Mouse (Mus musculus): ENCODE measurements at regions not wholly inside any gene's neighbourhood (a gene's known extent, or its start where the extent isn't known, plus 50 kb on each side); places are given as distances from the start of the nearest gene placed in this dataset.

GRCm38 (mm10) chr10:19127581-19128291 lies 112.3 kb upstream of the Tnfaip3 start:
- DNase-seq, result no peak

- DNase-seq, result no peak
These were observed 111.5 kb upstream of the Tnfaip3 start for GRCm38 (mm10) chr10:19126922-19127321.

- DNase-seq, result no peak
These were observed 111.0 kb upstream of the Tnfaip3 start for GRCm38 (mm10) chr10:19126438-19126837.

- no peak for DNase-seq
These were observed 108.2 kb upstream of the Tnfaip3 start for GRCm38 (mm10) chr10:19123691-19124090.

GRCm38 (mm10) chr10:19122221-19122620 lies 106.8 kb upstream of the Tnfaip3 start:
- no peak for DNase-seq

GRCm38 (mm10) chr10:19119281-19120049 lies 104.0 kb upstream of the Tnfaip3 start:
- DNase-seq, result no peak

GRCm38 (mm10) chr10:19118569-19119280 lies 103.3 kb upstream of the Tnfaip3 start:
- DNase-seq, result no peak

GRCm38 (mm10) chr10:19117071-19117605 lies 101.7 kb upstream of the Tnfaip3 start:
- DNase-seq, result no peak

- DNase-seq, result no peak
These were observed 97.0 kb upstream of the Tnfaip3 start for GRCm38 (mm10) chr10:19112459-19112858.

- no peak for DNase-seq
These were observed 89.8 kb upstream of the Tnfaip3 start for GRCm38 (mm10) chr10:19105231-19105681.

GRCm38 (mm10) chr10:19104671-19105203 lies 89.3 kb upstream of the Tnfaip3 start:
- DNase-seq, result no peak

GRCm38 (mm10) chr10:19099369-19100285 lies 84.2 kb upstream of the Tnfaip3 start:
- no peak for DNase-seq

- peak; percentile 32 for DNase-seq
These were observed 78.8 kb upstream of the Tnfaip3 start for GRCm38 (mm10) chr10:19094297-19094696.

GRCm38 (mm10) chr10:19093689-19094088 lies 78.2 kb upstream of the Tnfaip3 start:
- DNase-seq, result no peak

- no peak for DNase-seq
These were observed 76.5 kb upstream of the Tnfaip3 start for GRCm38 (mm10) chr10:19091949-19092348.

GRCm38 (mm10) chr10:19091110-19091509 lies 75.7 kb upstream of the Tnfaip3 start:
- no peak for DNase-seq

GRCm38 (mm10) chr10:19086995-19087394 lies 71.5 kb upstream of the Tnfaip3 start:
- no peak for DNase-seq

GRCm38 (mm10) chr10:19082136-19082535 lies 66.7 kb upstream of the Tnfaip3 start:
- no peak for DNase-seq

GRCm38 (mm10) chr10:19078047-19078446 lies 62.6 kb upstream of the Tnfaip3 start:
- DNase-seq, result no peak

- no peak for DNase-seq
These were observed 52.9 kb upstream of the Tnfaip3 start for GRCm38 (mm10) chr10:19068377-19068776.

- no peak for DNase-seq
These were observed 52.2 kb upstream of the Tnfaip3 start for GRCm38 (mm10) chr10:19067623-19068022.

Data from adrenal gland, adult 8-10 months (tissue).